Mouse (Mus musculus) leukemia stem cell, adult 10-12 weeks (primary cell): ENCODE measurements around the gene Fastkd2. TPM values are rescaled to one million over a fixed set of nuclear protein-coding genes. Genes with fewer than 3 reads are reported as not detected.

ENCODE experiments used
- polyA plus RNA-seq: library from polyadenylated mRNA; stranded (reverse); fragments of >175 nt; gene quantifications from 2 replicates; pipeline ENCODE4 v1.2.3, GENCODE M21; 2012; ENCODE audit warnings: low replicate concordance

Fastkd2 gene
- polyA plus RNA-seq: 2.8 and 4.1 TPM in 2 replicates

GRCm38 (mm10) chr1:63730240-63730771 lies at the start of gene Fastkd2, which contains the start of gene Mdh1b:
Gene Fastkd2, plus strand, starts transcription at chr1:63730614.
Gene Mdh1b, minus strand, starts transcription at chr1:63730318.

GRCm38 (mm10) chr1:63686827-63687226 lies 43.6 kb upstream of the Fastkd2 start, which contains the start of gene Dytn:
Gene Dytn, minus strand, starts transcription at chr1:63686927.

GRCm38 (mm10) chr1:63769167-63769566 lies 38.8 kb downstream of the Fastkd2 start, which contains the start of gene 4933402D24Rik:
Gene 4933402D24Rik, minus strand, starts transcription at chr1:63769267.

Other genes with a start within 250 kb of the Fastkd2 start
- not detected in 2 replicates for gene Gm39653, start 114.6 kb upstream of the Fastkd2 start, polyA plus RNA-seq
- gene Dytn, start 43.7 kb upstream of the Fastkd2 start, polyA plus RNA-seq: 0.03 TPM in 1 of 2 replicates, not detected in the other
- not detected in 2 replicates for gene Mdh1b, start 296 bp upstream of the Fastkd2 start, polyA plus RNA-seq
- not detected in 2 replicates for gene 4933402D24Rik, start 38.7 kb downstream of the Fastkd2 start, polyA plus RNA-seq